Mouse (Mus musculus) liver, postnatal 0 days (tissue): ENCODE measurements around the gene Fbxl12. TPM values are rescaled to one million over a fixed set of nuclear protein-coding genes. Genes with fewer than 3 reads are reported as not detected.

Experiments
- ATAC-seq: fragments of 200-750 bp; cut with Nextera tagmentation; 2 replicates; pipeline ENCODE4 v1.8.0; 2017; ENCODE audit warnings: mild to moderate bottlenecking, moderate library complexity
- DNase-seq: peaks from one replicate; pipeline ENCODE4 v3.0.0-alpha.2; 2016
- H3K27ac ChIP-seq: fragments of 300-500 bp; sonication (generic); 2 replicates; pipeline ENCODE4 v1.5.1; 2014; ENCODE audit warnings: antibody characterized with exemption, moderate library complexity, mild to moderate bottlenecking, low read depth
- H3K27me3 ChIP-seq: fragments of 300-500 bp; sonication (generic); 2 replicates; pipeline ENCODE4 v1.6.1; 2014; ENCODE audit warnings: low read length, control low read depth, mixed read lengths; ENCODE audit not compliant: insufficient read depth
- H3K36me3 ChIP-seq: fragments of 300-500 bp; sonication (generic); replicated peaks from 2 replicates; pipeline ENCODE4 v1.6.1; 2014; ENCODE audit warnings: mild to moderate bottlenecking, control low read depth, low read length, moderate library complexity, mixed read lengths; ENCODE audit not compliant: insufficient read depth
- H3K4me1 ChIP-seq: fragments of 300-500 bp; sonication (generic); 2 replicates; pipeline ENCODE4 v1.6.1; 2014; ENCODE audit warnings: antibody characterized with exemption, mild to moderate bottlenecking, control low read depth; ENCODE audit not compliant: insufficient read depth
- H3K4me2 ChIP-seq: fragments of 300-500 bp; sonication (generic); 2 replicates; pipeline ENCODE4 v1.6.1; 2014; ENCODE audit warnings: low read depth, mild to moderate bottlenecking, low read length, moderate library complexity, mixed read lengths
- H3K4me3 ChIP-seq: fragments of 300-500 bp; sonication (generic); 2 replicates; pipeline ENCODE4 v1.5.1; 2014; ENCODE audit warnings: low read depth, low read length
- H3K9ac ChIP-seq: fragments of 300-500 bp; sonication (generic); replicated peaks from 2 replicates; pipeline ENCODE4 v1.6.1; 2014; ENCODE audit warnings: mild to moderate bottlenecking, moderate library complexity
- H3K9me3 ChIP-seq: fragments of 300-500 bp; sonication (generic); 2 replicates; pipeline ENCODE4 v1.6.1; 2016; ENCODE audit warnings: mild to moderate bottlenecking, control low read depth, low read length, mixed read lengths
- CTCF ChIP-seq: sonication (generic); IDR thresholded peaks from 2 replicates; pipeline ENCODE4 v1.5.1; 2016; ENCODE audit warnings: antibody characterized with exemption, low read depth
- EP300 ChIP-seq: IDR thresholded peaks from 2 replicates; pipeline ENCODE4 v1.6.1; 2016; ENCODE audit warnings: antibody characterized with exemption, low read depth, mild to moderate bottlenecking
- polyA plus RNA-seq: library from polyadenylated mRNA; unstranded; fragments of >200 nt; fragmentation: Nextera tagmentation; extraction: Ambion mirVana; gene quantifications from 2 replicates; pipeline ENCODE4 v1.2.1, GENCODE M21; 2015

The Fbxl12 gene
- polyA plus RNA-seq, 1 experiment from 2014 or later, result 7.1 TPM

DNA sequence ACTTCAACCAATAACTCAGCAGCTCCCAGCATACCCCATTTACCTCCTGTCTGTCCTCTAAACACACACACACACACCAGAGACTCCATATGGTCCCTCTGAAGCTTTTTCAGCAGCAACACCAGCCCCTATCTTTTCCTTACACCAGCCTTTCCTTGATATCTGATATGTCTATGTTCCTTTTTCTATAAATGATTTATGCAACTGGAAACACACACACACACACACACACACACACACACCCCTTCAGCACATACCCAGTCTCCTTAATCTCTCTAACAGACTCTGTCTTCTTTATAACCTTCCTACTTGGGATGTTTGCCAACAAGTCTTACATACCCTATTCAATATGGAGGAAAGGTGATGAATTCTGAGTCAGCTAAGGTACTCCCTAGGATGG, 73.5 kb downstream of the Fbxl12 start:
- no peaks in the 10 kb centered on the region for H3K4me1 ChIP-seq
- H3K9me3 ChIP-seq, result no peaks in the 10 kb centered on the region
- H3K27me3 ChIP-seq, result no peaks in the 10 kb centered on the region
- H3K4me2 ChIP-seq, result no peak overlapping the region
- no peak for DNase-seq
- no peaks in the 10 kb centered on the region for H3K36me3 ChIP-seq
- TF ChIP-seq EP300 (no peak), CTCF (no peak)
- no peak overlapping the region for H3K9ac ChIP-seq
- ATAC-seq, result no peak
- no peak overlapping the region for H3K27ac ChIP-seq
- H3K4me3 ChIP-seq, result no peak overlapping the region

Other genes with a start within 250 kb of the Fbxl12 start
- 2.8 and 3.3 TPM in 2 replicates for gene Zfp26, start 184.6 kb downstream of the Fbxl12 start, polyA plus RNA-seq
- 4.5 and 4.8 TPM in 2 replicates for gene Zfp426, start 152.0 kb downstream of the Fbxl12 start, polyA plus RNA-seq
- gene Zfp266, start 123.3 kb downstream of the Fbxl12 start, polyA plus RNA-seq, result 9.2 and 9.7 TPM in 2 replicates
- gene Zfp846, start 63.5 kb downstream of the Fbxl12 start, polyA plus RNA-seq, result 2.1 and 2.4 TPM in 2 replicates
- 245 and 257 TPM in 2 replicates for gene Ubl5, start 1.9 kb downstream of the Fbxl12 start, polyA plus RNA-seq
- 15.0 and 15.5 TPM in 2 replicates for gene Pin1, start 7.3 kb upstream of the Fbxl12 start, polyA plus RNA-seq
- gene Olfm2, start 101.6 kb upstream of the Fbxl12 start, polyA plus RNA-seq, result 0.20 and 0.34 TPM in 2 replicates
- 0.83 and 1.0 TPM in 2 replicates for gene Col5a3, start 170.3 kb upstream of the Fbxl12 start, polyA plus RNA-seq
- gene Rdh8, start 173.7 kb upstream of the Fbxl12 start, polyA plus RNA-seq, result not detected in 2 replicates
- gene A230050P20Rik, start 223.9 kb upstream of the Fbxl12 start, polyA plus RNA-seq, result 3.5 and 5.4 TPM in 2 replicates
- gene Angptl6, start 235.0 kb upstream of the Fbxl12 start, polyA plus RNA-seq, result 16.6 TPM in 2 replicates
- 32.4 and 32.5 TPM in 2 replicates for gene Ppan, start 243.4 kb upstream of the Fbxl12 start, polyA plus RNA-seq